Mouse (Mus musculus) gastrocnemius, postnatal 4 days (tissue): Measurements from ENCODE around the gene Gm21454. TPM values are rescaled to one million over a fixed set of nuclear protein-coding genes. Genes with fewer than 3 reads are reported as not detected.
"Not testable (repeated sequence)": the region's sequence is repeated elsewhere in the genome, so short reads cannot be mapped to it uniquely, and the experiment has no call there.

Experiments used
- DNase-seq, 2 experiments: peaks; one replicate each; pipeline ENCODE4 v3.0.0; 2021 to 2022; ENCODE audit warnings: low spot score in 2 of 2, mixed read lengths in 2 of 2
- long read RNA-seq, 2 experiments: library from polyadenylated mRNA; stranded (forward); transcript quantifications; one replicate each; pipeline ENCODE4 v2.0.0; 2021
- total RNA-seq, 2 experiments: library from RNA; stranded (reverse); gene quantifications; 2 replicates each; pipeline ENCODE4 v1.2.3; 2021

Gm21454 gene
- not detected for total RNA-seq
- long read RNA-seq, experiment 1 = 0 reads
- long read RNA-seq, experiment 2 = 0 reads

DNA sequence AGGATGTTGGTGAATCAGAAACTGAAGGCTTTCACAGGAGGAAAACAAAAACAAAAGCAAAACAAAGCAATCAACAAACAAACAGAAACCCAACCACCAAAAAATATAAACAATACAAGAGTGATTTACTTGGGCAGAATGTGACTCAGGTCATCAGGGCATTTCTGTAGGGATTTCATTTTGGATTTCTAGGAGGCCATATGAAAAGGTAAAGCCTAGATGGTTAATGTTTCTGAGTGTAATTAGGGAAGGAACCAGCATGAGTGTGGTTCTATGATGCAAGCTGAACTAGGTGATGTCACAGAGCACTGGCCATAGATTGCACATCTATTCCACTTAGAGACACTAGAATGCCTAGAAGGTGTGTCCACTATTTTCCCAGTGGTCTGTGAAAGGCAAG lies at the start of gene Gm21454, which contains the start of gene Gm21440:
Gm21454 (plus strand) TSS at position 352 of the 400 bp plus-strand sequence.
Gm21440 (plus strand) TSS at position 301 of the 400 bp plus-strand sequence.
- DNase-seq = not testable (repeated sequence)

DNA sequence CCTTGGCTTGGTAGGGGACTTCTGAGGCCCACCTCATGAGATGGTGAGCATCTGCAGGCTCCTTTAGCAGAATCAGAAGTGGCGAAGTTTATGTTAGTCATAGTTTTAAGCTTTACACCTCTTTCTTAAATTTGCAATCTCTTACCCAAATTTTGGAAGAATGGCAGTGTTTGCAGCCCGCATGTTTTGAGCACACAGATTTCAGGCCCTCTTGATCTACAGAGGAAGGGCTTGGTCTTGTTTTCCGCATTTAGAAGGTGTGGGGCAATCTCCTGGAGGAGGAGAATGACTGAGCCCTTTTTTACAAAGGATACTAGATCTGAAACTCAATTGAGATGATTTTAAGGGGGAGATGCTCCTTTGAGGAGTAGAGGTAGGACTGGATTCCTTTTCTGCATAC lies 28.4 kb upstream of the Gm21454 start, which contains the start of gene Gm21828:
Gm21828 (minus strand) TSS at position 101 of the 400 bp plus-strand sequence.
- DNase-seq = not testable (repeated sequence)

- not testable (repeated sequence) for DNase-seq
These were observed 96.7 kb downstream of the Gm21454 start, which contains the start of gene Gm21725 for GRCm38 (mm10) chrY:13348963-13349362. Gene Gm21725 (minus strand): TSS chrY:13349063.

Other genes with a start within 250 kb of the Gm21454 start
- gene Gm20807, start 209.6 kb upstream of the Gm21454 start, total RNA-seq = not detected
- gene Gm21891, start 119.0 kb upstream of the Gm21454 start, total RNA-seq = not detected
- not detected for gene Gm21425, start 90.5 kb upstream of the Gm21454 start, total RNA-seq
- gene Gm21828, start 28.5 kb upstream of the Gm21454 start, total RNA-seq = not detected
- gene Gm21440, start 51 bp upstream of the Gm21454 start, total RNA-seq = not detected
- not detected for gene Gm21725, start 96.6 kb downstream of the Gm21454 start, total RNA-seq
- not detected for gene Gm21866, start 213.1 kb downstream of the Gm21454 start, total RNA-seq
- not detected for gene Gm20773, start 241.6 kb downstream of the Gm21454 start, total RNA-seq